Mouse (Mus musculus): ENCODE data around the gene Dock4.
A peak's percentile ranks its signal among the peaks of the same experiment; 100 is the strongest.

Gene Dock4

DNA sequence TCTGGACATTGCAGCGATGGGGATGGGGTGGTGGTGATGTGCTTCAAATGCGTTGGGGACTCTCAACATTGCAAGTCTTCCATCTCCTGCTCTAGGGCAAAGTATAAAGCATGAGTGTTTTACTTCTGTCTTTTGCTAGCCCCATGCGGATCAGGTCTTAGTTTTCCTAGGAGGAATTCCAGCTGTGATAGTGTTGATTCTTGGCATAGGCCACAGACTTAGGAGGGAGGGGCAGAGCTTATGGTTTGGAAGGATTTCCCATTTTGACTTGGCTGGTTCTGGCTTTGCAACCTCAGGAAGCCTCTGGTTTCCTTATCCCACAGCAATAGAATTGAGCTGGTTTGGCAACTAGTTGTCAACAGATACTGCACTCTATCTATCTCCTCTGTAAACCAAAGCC lies 58.9 kb downstream of the Dock4 start:
- ATAC-seq (ENCODE audit: insufficient number of reproducible peaks, low FRiP score, low TSS enrichment) = no peak

DNA sequence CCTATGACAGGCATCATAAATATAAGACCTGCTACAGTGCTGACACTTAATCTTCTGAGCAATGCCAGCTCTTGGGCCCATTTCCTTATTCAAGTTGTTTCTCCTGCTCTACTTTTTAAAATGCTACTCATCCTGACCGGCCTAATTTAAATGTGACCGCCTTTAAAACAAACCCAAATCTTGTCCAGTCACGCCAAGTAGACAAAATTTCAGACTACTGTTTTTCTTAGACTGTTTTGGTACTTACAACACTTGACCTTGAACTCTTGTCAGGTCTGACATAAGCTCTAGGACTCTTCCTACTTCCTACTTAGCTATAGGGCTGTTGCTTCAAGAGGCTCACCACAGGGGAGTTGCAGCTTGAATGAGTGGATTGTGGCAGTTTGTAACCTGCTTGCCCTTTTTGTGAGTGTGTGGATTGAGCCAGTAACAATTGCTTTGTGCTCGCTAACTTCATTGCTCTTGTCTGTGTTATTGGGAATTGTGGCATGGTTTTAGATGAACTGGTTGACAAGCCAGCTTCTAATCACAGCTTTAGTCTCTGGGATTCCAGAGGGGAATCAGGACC lies 62.2 kb downstream of the Dock4 start:
- no peak for ATAC-seq (ENCODE audit: insufficient number of reproducible peaks, low FRiP score, low TSS enrichment)

DNA sequence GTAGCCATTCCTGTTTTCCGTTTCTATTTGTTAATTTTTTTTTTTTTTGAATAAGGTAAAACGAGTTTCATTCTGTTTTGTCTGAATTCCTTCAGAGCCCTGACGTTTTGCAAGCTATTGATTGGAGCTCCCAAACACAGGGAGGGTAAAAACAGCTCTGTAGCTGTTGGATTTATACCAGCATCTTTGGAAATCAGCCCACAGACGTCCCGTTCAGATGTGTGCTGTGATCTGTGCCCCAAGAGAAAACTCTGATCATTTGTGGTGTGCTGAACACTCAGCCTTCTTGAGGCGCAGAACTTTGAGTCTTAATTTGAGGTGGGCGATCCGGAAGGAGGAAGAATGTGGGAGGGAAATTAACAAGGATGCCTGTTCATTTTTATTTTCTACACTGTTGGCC lies 62.7 kb downstream of the Dock4 start:
- no peak for ATAC-seq (ENCODE audit: insufficient number of reproducible peaks, low FRiP score, low TSS enrichment)

DNA sequence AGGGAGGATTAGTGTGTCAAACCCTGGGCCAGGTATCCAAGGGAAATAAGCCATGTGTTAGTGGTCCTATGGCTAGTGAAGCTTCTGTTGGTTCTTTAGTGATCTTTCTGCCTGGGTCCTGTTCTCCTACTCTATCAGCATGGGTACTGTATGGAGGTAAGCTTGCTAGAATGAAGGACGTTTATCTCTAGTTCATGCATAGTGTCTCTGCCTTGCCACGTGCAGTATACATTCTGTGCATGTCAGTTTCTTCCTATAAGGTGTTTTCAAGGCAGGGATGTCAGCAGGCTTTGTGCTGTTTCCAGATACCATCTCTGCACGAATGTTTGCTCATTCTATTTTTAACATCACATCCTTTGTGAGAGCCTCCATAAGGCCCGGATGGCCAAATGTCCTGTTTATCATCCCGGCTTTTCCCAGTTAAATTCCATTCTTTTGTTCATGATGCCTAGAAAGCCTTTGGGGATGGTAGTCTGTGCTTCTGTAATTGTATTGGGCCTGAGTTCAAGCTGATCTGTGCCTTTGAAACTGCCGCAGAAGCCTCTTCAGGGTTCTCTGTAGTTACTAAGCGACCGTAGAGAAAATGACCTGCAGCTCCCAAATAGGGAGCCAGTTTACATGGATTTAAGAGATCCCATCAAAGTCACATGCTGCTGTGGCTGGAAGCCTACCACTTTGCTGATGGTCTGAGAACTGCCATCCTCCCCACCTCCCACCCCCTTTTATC lies 66.1 kb downstream of the Dock4 start:
- 0 out of 2 replicates have a peak, but pooled peaks have one; percentile 23 for ATAC-seq (ENCODE audit: insufficient number of reproducible peaks, low FRiP score, low TSS enrichment)

DNA sequence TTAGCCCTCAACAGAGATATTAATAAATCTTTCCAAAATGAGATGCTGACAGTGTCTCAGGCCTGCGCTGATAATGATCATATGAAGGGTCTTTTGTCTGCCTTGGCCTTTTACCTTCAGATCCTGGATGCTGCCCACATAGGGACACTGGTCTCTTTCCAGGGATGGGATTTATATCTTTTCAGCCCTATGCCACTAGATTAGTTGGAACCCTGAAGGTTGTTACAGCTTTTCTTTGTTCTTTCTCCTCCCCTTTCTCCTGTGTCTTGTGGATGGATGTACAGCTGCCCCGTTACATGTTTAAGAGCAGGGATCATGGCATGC lies 66.6 kb downstream of the Dock4 start:
- ATAC-seq (ENCODE audit: insufficient number of reproducible peaks, low FRiP score, low TSS enrichment) = no peak

DNA sequence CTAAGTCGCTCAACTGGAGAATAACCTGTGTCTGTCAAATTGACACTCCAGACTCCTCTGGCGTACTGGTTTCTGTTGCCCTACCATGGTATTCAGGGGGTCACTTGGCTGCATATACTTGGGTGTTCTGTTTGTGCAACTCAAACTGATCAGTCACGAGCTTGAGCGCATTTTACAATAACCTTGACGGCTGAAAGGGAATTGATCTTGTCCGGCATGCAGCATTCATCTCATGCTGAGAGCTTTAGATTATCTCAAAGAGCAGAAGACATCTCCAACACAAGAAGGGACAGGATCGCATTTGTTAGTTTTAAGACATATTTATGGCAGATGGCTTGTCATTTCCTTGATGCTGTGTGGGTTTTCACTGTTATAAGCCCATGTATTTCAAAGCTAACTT lies 67.2 kb downstream of the Dock4 start:
- ATAC-seq (ENCODE audit: insufficient number of reproducible peaks, low FRiP score, low TSS enrichment) = no peak

DNA sequence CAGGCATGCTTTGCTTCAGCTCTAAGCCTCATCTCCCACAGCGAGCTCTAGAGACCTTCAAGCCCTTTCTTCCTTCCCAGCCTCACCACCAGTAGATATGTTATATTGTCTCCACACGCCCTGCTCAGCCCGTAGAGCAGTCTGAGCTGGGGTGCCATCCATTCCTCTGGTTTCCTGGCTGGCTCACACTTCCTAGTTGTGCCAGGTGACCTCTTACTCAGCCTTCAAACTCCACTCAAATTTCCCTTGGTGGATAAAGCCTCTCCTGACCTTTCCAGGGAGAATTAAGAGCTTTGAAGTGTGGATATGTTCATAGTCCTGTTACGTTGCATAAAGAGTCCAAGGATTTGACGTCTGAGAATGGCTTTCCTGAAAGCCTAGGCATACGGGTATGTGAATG lies 68.3 kb downstream of the Dock4 start:
- peak; percentile 15; the same call in 1 of the 2 replicates for ATAC-seq (ENCODE audit: insufficient number of reproducible peaks, low FRiP score, low TSS enrichment)

DNA sequence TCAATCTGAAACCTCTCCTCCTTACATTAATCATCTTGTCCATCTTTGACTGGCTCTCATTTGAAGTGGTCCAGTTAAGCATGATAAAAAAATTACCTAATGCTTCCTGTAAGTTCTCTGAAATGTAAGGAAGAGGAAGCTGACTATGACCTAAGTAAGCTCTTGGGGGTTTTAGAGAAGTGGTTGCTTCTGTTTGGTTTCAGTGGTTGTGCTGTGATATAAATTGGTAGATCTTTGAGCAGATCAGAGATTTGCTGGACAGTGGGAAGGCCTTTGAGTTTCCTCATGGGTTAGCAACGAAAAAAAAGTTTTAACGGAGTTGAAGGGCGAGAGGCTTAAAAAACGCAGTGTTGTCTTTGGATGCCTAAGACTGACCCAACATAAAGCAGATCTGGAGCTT lies 76.7 kb downstream of the Dock4 start:
- ATAC-seq (ENCODE audit: insufficient number of reproducible peaks, low FRiP score, low TSS enrichment) = no peak

DNA sequence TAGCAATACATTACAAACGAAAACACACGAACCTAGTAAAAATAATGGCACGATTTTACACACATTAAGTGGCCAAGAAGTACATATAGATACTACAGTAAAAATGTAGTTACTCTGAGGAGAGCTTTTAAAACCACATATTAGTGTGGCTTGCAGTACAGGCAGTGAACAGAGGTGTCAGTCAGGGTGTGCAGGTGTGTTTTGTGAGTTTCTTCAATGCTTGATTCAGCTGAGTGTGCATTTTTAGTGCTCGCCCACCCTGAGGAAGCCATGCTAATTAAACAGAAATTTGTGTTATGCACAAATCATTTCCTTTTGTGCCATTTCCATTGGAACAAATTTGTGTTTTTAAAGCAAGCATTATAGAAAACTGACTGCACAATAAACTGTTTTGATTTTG lies 77.3 kb downstream of the Dock4 start:
- no peak for ATAC-seq (ENCODE audit: insufficient number of reproducible peaks, low FRiP score, low TSS enrichment)

DNA sequence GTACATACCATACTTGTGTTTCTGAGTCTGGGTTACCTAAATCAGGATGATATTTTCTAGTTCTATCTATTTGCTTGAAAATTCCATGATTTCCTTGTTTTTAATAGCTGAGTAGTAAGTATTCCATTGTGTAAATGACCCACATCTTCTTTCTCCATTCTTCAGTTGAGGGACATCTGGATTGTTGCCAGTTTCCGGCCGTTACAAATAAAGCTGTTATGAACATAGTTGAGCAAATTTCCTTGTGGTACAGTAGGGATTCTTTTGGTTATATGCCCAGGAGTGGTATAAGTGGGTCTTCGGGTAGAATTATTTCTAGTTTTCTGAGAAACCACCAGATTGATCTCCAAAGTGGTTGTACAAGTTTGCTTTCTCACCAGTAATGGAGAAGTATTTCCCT lies 79.3 kb downstream of the Dock4 start:
- ATAC-seq (ENCODE audit: insufficient number of reproducible peaks, low FRiP score, low TSS enrichment) = no peak

DNA sequence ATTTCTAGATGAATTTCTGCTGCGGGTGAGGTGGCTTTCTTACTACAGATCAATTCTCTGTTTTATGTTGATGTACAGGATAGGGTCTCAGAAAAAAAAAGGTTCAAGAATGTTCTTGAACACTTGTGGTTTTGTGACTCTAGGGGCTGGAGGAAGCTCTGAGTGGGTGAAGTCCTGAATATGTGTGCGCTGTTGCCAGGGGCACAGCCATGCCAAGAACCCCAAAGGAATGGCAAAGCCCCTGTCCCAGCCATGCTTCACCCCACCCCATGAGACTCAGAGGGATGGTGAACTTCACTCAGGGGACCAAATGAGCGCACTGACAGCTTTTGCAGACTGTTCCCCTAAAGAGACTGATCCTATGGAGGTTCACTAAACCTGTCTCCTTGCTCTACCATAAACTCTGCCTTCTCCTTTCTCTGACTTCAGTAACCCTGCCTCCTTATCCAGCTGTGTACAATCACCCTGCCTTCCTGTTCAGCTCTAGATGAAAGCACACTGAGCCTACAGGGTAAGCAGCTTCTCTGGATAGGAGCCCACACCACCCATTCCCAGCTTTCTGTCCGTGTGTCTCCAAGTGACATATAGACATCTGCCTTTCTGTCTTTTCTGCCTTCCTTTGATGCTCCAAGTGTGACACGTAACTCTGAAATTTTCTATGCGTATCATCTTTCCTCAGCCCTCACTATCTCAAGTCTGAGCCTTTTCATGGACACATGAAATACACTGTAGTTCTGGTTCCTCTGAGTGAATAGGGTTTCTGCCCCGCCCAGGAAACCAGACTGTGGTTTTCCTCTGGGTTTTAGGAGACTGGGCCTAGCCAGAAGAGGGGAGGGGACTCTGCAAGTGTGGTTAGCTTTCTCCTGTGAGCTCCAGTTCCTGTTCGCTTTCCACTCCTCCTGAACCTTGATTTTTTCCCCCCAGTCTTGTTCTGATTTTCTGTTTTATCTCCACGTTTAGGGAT lies 90.2 kb downstream of the Dock4 start:
- ATAC-seq (ENCODE audit: insufficient number of reproducible peaks, low FRiP score, low TSS enrichment) = no peak

DNA sequence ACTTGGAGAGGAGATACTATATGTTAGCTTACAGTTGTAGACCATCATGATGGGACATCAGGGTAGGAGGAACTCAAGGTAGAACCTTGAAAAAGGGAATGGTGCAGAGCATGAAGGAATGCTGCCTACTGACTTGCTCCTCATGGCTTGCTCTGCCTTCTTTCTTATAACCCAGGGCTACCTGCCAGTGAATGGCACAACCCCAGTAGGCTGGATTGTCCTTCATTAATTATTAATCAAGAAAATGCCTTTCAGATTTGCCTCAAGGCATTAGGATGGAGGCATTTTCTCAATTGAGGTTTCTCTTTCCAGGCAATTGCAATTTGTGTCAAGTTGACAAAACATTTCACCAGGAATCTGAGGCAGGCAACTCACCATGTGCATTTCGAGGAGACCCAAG lies 92.1 kb downstream of the Dock4 start:
- no peak for ATAC-seq (ENCODE audit: insufficient number of reproducible peaks, low FRiP score, low TSS enrichment)

DNA sequence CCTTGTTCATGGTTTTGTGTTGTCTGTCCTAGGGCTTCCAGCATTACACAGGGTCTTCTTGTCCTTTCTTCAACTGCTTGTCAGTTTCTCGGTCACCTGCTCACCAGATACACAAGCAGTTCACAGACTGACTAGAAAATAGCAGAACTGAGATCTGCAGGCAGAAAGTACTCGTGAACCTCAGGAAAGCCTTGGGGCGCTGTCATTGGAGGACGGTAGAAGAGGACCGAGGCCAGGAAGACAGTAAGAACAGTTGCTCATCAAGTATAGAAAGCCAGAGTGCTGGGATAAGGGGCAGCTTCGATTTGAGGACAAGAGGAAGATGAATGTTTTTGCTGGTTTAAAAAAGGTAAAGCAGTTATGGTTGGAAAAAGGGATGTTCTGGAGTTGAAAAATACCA lies 92.6 kb downstream of the Dock4 start:
- no peak for ATAC-seq (ENCODE audit: insufficient number of reproducible peaks, low FRiP score, low TSS enrichment)

DNA sequence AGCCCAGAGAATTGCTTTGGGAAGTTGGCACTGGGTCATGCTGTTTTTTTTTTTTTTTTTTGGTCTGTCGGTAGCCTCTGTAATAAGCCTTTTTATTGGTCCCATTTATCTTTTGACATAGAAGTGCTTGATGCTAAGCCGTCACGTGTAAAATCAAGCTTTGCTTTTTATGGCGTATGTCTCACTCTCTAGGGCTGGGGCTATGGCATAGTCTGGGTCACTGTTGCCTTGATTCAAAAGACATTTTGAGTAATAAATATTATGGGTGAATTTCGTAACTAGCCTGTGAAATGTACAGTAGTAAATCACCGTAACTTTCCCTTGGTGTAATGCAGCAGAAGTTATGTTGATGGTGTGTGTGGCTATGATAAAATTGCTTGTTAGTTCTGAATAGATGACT lies 93.0 kb downstream of the Dock4 start:
- ATAC-seq (ENCODE audit: insufficient number of reproducible peaks, low FRiP score, low TSS enrichment) = no peak

DNA sequence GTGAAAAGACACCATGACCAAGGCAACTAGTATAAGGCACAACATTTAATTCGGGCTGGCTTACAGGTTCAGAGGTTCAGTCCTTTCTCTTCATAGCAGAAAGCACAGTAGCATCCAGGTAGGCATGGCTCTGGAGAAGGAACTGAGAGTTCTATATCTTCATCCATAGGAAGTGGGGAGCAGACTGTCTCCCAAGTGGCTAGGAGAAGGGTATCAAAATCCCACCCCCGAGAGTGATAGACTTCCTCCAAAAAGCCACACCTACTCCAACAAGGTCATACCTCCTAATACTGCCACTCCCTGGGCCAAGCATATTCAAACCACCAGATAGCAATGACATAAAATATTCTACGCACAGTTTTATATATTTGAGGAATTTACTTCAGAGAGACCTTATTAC lies 98.5 kb downstream of the Dock4 start:
- no peak for ATAC-seq (ENCODE audit: insufficient number of reproducible peaks, low FRiP score, low TSS enrichment)

DNA sequence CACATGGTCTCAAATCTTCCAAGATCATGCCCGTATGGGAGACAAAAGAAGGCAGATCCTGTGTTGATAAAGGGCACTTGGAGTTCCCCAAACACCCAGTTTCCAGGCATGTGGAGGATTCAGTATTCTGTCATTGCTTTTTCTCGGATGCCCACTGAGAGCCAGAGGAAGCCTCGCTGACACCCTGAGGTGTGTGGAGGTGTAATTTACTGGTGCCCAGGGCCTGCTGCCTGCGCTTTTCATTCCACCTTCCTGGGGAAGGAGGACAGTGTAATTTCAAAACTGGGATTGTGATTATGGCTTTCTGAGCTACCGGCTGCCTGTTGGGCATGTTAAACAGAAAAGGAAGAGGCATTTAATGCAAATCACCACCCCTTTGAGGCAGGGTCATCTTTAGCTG lies 101.1 kb downstream of the Dock4 start:
- ATAC-seq (ENCODE audit: insufficient number of reproducible peaks, low FRiP score, low TSS enrichment) = 0 out of 2 replicates have a peak, but pooled peaks have one; percentile 56

DNA sequence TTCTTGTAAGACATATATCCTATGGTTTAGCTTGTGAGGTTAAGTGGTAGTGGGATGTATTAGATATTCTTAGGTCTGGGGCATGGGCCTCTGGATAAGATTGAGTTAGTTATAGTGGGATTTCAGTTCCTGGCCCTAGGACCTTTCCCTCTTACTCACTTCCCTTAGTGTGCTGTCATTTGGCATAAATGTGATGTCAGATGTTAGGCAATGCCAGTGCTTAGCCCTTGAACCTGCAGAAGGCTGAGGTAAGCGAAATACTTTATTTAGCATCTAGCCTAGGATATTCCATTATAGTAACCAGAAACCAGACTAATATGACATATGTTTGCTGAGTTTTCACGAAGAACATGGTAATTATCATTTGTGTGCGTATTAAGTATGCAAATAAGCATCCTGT lies 105.6 kb downstream of the Dock4 start:
- no peak for ATAC-seq (ENCODE audit: insufficient number of reproducible peaks, low FRiP score, low TSS enrichment)

DNA sequence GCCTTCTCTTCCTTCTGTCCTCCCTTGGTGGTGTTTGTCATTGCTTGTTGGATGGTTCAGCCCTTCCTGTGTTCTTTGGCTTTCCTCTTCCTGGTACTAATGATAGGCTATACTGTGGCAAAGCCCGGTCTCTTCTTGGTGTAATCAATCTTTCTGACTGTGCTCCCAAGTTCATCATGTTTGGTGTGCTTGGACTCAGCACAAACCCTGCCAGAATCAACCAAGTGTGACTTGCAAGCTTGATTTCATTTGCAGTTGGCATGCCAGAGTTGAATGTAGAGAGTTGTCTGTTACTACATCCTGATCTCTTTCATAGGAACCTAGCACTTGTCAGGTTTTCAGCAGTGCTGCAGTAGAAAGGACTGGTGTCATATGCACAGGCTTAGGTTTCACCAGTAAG lies 106.4 kb downstream of the Dock4 start:
- no peak for ATAC-seq (ENCODE audit: insufficient number of reproducible peaks, low FRiP score, low TSS enrichment)

DNA sequence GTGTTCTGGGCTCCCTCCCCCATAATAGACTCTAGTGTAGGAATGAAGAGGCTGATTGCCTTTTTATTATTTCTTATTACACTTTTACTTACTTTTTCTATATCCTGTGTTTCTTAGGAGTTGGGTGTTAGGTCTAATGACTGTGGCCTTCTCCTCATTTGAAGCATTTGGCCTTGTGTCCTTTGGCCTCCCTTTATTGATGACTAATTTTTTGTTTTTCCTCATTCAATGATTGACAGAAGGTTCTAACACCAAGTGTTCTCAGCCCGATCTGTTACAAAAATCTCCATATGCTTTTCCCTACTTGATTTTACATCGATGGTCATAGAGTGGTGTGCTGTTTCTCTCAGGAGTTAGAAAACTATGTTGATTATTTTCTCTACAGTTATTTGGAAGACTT lies 108.2 kb downstream of the Dock4 start:
- ATAC-seq (ENCODE audit: insufficient number of reproducible peaks, low FRiP score, low TSS enrichment) = no peak

DNA sequence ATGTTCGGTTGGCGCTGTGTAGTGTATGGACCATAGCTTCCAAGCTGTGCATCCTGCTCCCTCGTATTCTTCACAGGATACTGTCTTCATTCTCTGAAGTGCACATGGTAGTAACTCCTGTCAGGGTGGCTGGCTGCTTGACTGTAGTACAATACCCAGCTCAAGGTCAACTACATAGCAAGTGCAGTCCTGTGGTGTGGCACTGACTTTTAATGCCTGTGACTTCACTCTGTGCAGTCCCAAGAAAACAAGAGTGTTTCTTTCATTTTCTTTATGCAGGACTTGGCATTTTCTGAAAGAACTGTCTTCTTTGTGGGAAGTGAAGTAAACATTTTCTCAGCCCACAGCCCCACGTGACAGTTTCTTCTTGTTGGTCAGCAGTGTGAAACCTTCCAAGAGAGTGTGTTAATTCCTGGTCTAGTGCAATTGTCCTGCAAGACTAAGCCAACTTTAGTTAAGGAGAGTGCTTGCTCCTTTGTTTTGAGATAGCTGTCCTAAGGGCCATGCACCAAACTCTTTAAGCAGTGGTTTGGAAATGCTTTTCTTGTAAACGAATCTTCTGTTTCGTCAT lies 109.3 kb downstream of the Dock4 start:
- ATAC-seq (ENCODE audit: insufficient number of reproducible peaks, low FRiP score, low TSS enrichment) = no peak

DNA sequence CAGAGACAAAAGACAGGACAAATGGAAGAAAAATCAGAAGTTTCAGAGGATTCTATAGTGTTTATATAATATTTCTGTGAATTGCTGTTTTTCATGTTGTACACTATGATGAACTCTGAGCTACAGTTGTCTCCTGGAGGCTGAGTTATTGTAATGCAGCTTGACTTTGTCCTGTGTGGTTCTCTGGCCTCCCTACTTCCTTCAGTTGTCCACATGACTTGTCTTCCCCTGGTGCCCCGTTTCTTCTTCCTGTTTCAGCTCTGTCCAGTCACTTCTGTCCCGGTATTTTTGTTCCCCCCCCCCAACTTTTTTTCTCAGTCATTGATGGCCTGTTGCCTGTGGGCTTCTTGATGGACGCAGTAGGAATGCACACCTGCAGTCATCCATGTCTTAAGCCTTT lies 112.8 kb downstream of the Dock4 start:
- ATAC-seq (ENCODE audit: insufficient number of reproducible peaks, low FRiP score, low TSS enrichment) = no peak
